Mouse (Mus musculus): ENCODE results near the gene Psmc2.

GRCm38 (mm10) chr5:21743606-21744005 is 41.5 kb upstream of the Psmc2 start:
- no peak for TF ChIP-seq CTCF (IDR thresholded peaks at IDR 0.05; ENCODE audit: control insufficient read depth, insufficient read depth, insufficient replicate concordance, low read depth, low read length)
- no peak for TF ChIP-seq POLR2A (IDR thresholded peaks at IDR 0.05; ENCODE audit: control insufficient read depth, low read depth, low read length)
